Mouse (Mus musculus) 416B (cell line): Measurements from ENCODE around the gene Ywhae.
"Not testable (repeated sequence)": the region's sequence is repeated elsewhere in the genome, so short reads cannot be mapped to it uniquely, and the experiment has no call there.

ENCODE experiments used
- DNase-seq: peaks from one replicate; pipeline ENCODE4 v3.0.0; 2011; ENCODE audit warnings: low read depth

The Ywhae gene

DNA sequence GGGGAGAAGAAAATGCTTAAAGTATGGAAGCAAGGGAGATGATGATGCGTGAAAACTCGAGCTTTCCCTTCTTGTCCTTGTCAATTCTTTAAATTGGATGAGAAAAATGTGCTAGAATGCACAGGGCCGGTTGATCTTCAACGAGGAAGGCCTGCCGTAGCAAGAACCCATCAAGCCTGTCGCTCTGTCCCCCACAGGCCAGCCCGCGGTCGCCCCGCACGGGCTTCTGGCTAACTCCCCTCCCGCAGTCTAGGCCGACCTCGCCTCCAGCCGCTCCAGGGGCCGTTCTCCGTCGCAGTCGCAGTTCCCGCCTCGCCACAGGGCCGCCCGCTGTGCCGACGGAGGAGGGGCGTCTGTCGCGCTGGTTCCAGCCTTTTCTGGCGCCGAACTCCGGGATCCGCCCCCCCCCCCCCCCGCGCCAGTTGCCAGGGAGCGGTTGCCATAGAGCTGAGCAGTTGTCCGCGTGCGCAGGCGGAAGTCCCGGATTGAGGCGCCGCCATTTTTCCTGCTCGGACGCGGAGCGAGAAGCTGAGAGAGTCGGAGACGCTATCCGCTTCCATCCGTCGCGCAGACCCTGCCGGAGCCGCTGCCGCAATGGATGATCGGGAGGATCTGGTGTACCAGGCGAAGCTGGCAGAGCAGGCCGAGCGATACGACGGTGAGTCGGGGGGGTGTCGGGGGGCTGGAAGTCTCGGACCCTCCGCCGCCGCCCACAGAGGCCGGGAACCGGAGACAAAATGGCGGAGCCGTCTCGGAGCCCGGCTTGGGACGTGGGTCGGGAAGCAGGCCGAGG, at the start of gene Ywhae:
TSS of gene Ywhae (plus strand) at position 436 of the 793 bp plus-strand sequence.
- DNase-seq: peak; percentile 95

DNA sequence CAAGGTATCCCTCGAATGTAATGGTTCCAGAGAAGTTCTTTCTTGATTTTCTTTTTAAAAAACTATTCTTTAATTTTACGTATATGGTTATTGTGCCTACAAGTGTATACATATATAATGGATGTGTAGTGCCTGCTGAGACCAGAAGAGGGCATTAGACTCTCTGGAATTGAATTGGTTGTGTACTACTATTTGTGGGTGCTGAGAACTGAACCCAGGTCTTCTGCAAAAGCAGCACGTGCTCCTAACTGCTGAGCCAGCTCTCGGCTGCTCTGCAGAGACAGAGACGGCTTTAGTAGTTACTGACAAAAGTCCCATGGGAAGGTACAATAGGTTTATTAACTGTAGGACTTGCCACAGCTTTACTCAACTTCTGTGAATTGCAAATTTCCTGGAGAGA, 48.2 kb upstream of the Ywhae start:
- DNase-seq: peak; percentile 19

DNA sequence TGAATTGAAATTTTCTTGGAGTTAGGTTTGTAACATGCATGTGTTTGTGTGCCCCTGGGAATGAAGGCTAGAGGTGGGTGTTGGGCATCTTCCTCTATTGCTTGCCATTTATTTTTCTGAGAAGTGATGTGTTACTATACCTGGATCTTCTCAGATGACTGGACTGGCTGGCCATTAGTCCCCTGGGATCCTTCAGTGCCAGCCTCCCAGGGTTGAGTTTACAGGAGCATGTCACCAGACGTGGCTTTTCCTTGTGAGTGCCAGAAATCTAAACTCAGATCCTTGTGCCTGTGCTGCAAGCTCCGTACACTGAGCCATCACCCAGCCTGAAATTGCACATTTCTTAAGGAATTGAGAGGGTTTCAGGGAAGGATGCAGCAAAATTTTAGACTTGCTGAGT, 47.7 kb upstream of the Ywhae start:
- no peak for DNase-seq

DNA sequence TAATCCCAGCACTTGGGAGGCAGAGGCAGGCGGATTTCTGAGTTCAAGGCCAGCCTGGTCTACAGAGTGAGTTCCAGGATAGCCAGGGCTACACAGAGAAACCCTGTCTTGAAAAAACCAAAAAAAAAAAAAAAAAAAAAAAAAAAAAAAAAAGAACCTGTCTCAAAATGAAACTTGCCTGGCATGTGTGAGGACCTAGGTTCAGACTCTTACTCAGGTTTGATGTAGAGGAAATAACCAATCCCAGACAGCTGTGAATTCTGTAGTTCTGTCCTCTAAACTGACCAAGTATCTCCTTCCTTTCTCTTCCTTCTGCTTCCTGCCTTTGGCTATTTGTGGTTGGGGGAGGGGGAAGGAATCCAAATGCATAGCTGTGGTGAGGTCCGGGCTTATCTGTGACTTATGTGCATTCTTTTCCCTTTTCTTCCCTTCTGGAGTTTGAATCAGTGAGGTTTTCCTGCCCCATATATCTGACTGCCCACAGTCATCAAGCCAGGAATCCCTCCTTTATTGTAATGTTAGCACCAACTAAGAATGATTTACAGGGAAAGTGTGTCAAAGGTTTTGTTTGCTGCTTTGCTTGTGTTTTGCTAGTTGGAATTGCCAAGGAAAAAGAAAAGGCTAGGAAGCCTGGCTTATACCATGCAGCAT, 45.2 kb upstream of the Ywhae start:
- DNase-seq: peak; percentile 64

DNA sequence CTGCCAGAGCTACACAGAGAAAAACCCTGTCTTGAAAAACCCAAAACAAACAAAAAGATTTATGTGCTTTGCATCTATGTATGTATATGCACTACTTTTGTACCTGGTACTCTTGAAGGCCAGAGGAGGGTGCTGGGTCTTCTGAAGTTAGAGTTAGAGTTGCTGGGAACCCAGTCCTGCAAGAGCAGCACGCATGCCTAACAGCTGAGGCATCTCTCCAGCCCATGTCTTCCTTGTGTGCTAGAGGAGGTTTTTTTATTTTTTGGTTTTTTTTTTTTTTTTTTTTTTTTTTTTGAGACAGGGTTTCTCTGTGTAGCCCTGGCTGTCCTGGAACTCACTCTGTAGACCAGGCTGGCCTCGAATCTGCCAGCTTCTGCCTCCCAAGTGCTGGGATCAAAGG, 44.5 kb upstream of the Ywhae start:
- no peak for DNase-seq

DNA sequence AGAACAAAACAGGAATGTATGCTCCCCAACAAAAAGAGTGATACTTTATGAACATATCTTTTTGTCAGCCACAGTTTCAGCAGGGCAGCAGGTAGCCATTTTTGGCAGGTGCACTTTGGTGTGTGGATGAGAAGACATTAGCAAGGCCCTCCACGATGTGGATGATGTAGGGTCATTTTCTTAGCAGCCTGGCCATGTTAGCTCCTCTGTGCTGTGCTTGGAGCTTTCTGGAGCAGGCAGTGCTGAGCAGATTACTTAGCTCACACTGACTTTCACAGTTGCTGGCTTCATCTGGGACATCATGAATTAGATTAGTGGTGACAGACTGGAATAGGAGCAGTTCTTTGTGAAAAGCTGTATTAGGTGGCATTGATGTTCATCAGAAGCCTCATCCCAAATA, 42.7 kb upstream of the Ywhae start:
- DNase-seq: no peak

DNA sequence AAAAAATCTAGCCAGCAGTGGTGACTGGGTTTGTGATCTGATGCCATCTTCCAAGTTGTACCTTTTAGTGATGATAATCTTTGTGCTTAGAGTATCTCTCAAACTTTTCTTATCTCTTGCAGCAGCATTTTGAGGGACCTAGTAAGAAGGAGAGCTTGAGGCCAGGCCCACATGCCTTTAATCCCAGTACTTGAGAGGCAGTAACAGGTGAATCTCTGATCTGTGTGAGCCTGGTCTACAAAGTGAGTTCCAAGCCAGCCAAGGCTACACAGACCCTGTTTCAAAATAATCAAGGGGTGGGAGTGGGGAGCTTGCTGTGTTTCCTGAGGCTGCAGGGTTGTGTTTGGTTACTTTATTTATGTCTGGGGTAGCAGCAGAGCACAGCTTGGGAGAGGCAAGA, 41.6 kb upstream of the Ywhae start:
- no peak for DNase-seq

DNA sequence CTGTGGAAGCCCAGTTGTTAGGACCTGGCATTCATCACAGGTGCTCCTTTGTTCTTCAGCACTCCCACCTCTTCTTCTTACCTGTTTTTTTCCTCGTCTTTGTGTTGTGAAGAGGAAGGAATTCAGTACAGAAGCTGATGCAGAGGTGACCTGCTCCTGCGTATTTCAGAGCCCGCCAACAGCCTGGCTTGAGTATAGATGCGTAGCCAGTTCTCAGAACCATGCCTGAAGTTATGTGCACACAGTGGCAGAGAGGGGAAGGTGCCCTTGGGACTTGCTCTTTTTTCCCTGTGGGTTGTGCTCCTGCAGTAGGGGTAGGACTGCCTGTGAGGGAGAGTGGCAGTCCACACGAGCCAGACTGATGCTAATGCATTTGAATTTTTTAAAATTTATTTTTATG, 39.1 kb upstream of the Ywhae start:
- DNase-seq: no peak

DNA sequence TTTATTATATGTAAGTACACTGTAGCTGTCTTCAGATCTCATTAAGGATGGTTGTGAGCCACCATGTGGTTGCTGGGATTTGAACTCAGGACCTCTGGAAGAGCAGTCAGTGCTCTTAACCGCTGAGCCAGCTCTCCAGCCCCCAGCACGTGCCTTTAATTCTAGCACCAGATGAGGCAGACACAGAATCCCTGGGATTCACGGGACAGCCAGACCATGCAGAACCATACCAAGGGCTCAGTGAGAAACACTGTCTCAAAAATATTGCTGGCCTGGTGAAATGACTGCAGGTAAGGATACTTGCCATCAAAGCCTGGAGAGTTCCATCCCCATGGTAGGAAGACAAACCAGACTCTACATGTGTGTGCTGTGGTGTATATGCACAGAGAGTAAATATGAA, 35.2 kb upstream of the Ywhae start:
- not testable (repeated sequence) for DNase-seq

DNA sequence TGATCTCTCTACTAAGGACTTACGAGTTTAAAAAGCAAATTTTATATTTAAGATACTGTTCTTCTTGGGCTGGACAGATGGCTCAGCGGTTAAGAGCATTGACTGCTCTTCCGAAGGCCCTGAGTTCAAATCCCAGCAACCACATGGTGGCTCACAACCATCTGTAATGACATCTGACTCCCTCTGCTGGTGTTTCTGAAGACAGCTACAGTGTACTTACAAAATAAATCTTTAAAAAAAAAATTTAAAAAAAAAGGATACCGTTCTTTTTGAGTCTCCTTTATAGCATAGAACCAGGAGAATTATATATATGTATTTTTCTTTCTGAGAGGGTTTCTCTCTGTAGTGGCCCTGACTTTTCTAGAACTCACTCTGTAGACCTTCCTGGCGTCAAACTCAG, 32.1 kb upstream of the Ywhae start:
- DNase-seq: no peak

DNA sequence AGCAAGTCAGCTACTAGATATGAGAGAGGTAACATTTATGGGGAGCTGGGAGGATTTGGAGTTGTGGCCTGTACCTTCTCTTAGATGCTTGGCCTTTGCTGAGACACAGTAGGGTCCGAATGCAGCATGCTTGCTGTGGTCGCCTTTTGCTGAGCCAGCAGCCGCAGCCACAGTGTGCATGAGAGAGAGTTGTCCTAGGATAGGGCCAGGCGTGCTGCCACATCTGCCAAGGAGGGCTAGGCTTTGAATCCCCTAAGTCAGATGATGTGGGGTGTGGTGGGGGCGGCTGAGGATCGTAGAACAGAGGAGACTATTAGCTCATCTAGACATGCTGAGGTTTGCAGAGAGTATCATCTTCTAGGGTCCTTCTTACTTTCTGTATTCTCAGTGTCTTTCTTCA, 29.9 kb upstream of the Ywhae start:
- no peak for DNase-seq

DNA sequence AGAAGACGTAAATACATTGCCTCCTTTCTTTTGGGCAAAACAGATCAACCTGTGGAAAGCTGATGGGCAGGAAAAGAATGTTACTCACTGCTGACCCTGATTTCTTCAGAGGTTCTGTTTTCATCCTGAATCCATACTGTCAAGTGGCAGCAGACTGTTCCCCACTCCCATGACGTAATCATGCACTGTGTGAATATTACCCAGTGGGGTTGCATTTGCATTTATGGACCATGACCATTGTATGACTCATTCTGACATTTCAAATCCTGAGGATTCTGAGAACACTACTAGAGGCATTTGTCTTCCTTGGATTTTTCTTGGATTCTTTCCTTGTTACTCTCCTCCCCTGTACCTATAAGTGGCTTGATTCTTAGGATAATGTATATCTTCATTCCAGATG, 28.9 kb upstream of the Ywhae start:
- DNase-seq: peak; percentile 26

DNA sequence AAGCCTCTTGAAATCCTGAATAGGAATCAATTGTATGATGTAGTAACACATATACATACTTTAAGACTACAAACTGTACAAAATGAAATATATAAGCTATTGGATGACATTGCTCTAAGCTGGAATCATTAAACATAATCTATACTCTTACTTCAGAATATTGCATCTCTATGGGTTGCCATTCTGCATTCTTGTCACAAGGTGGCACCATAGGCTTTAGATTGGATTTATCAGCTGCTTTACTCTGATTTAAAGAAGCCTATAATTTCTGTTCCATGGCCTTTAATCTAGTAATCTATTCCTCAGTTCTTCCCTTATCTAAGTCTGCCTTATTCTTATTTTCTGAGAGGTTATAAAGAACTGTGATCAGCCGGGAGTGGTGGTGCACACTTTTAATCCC, 18.7 kb upstream of the Ywhae start:
- peak; percentile 69 for DNase-seq

DNA sequence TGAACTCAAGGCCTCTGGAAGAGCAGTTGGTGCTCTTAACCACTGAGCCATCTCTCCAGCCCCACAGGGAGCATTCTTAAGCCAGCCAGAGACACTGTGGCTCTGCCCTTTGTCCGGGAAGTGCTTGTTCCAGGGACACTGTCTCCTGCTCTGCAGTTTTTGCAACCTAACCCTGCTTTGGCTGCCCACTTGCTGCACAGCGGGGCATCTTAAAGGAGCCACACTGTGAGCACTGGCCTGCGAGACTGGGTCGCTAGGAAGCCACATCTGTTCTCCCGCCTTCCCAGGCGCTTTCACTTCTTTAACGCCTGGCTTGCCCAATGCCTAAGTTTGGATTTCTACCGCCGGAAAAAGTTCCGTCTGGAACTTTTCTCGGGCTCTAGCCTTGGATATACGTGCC, 17.1 kb upstream of the Ywhae start:
- DNase-seq: no peak

DNA sequence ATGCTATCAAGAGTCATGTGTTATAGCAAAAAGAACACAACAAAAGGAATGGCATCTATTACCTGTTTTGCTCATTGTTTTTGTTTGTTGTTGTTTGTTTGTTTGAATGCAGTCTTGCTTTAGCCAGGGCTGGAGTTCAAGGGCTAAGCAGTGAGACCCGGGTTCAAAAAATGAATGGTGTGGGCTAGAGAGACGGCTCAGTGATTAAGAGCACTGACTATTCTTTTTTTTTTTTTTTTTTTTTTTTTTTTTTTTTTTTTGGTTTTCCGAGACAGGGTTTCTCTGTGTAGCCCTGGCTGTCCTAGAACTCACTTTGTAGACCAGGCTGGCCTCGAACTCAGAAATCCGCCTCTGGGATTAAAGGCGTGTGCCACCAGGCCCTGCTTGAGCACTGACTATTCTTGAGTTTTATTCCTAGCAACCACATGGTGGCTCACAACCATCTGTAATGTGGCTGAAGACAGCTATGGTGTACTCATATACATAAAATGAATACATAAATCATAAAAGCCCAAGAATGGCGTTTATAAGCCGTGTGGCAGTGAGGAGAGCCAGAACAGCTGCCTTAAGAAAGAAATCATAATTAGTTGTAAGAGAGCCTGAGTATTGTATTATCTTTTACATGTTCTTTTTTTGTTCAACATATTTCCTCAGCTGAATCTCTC, 15.9 kb upstream of the Ywhae start:
- DNase-seq: no peak

DNA sequence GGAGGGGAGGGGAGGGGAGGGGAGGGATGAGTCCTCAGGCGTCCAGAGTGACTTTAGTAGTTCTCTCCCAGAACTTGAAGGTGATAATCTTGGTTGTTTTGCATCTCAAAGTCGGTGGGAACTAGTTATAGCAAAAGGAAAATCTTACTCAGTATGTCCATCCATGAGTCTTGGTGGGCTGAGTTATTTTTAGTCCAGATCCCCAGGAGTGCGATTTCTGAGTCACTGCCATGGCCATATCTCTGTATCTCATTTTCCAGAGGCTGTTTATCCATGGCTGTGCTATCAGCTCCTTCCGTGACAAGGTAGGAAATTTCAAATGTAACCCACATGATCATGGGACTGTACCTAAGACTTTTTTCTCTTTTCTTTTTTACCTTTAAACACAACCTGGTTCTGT, 10.3 kb upstream of the Ywhae start:
- no peak for DNase-seq

DNA sequence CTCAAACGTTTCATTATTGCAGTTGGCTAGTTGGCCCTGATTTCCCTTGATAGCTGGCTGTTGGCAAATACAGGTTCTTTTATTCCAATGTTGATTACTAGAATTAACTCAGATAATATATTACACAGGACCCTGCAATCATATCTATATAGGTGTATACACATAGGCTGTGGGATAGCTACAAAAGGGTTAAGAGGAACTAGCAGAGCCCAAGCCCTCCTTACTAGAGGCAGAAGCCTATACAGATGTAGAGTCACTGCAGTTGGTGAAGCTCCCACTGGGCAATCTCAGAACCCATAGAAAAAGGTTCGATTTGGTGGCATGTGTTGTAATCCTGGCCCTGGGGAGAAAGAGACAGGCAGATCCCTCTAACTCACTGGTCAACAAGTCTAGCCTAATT, 5.5 kb upstream of the Ywhae start:
- no peak for DNase-seq

DNA sequence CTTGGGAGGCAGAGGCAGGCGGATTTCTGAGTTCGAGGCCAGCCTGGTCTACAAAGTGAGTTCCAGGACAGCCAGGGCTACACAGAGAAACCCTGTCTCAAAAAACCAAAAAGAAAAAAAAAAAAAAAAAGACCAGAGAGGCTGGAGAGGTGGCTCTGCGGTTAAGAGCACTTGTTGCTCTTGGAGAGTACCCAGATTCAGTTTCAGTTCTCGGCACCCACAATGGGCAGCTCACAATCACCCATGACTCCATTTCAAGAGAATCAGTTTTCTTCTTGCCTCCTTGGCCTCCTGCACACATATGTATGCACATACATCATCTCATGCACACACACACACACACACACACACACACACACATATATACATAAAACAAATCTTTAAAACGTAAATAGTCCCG, 5.0 kb upstream of the Ywhae start:
- not testable (repeated sequence) for DNase-seq

DNA sequence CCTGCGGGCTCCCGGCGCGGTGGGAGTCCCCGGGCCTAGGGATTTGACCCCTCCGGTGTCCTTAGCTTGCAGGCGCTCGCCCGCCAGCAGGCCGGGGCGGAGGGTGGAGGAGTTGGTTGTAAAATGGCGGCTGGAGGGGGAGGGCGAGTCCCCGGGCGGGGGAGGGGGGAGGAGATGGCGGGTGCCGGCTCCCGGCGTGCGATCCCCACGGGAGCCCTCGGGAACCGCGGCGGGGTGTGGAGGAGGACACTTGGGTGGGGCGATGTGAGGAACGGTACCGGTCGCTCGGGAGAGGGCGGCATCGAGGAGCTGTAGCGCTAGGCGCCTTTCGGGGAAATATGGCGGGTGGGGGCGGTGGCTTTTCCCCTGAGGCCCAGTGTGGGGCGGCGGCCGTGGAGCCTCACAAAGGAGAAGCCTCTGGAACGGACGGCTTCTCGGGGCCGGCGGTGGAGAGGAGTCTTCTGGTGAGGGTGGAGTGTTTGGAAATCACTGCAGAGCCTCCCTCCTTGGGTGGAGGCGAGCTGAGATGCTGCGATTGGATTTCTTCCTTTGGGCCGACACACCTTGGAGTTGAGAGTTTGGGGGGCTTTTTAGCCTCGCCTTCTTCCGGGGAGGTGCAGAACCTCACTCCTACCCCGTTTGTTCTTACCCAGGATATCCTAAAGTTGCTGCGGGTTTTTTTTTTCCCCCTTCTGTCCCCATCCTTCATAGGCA, 715 bp downstream of the Ywhae start:
- peak; percentile 47 for DNase-seq

DNA sequence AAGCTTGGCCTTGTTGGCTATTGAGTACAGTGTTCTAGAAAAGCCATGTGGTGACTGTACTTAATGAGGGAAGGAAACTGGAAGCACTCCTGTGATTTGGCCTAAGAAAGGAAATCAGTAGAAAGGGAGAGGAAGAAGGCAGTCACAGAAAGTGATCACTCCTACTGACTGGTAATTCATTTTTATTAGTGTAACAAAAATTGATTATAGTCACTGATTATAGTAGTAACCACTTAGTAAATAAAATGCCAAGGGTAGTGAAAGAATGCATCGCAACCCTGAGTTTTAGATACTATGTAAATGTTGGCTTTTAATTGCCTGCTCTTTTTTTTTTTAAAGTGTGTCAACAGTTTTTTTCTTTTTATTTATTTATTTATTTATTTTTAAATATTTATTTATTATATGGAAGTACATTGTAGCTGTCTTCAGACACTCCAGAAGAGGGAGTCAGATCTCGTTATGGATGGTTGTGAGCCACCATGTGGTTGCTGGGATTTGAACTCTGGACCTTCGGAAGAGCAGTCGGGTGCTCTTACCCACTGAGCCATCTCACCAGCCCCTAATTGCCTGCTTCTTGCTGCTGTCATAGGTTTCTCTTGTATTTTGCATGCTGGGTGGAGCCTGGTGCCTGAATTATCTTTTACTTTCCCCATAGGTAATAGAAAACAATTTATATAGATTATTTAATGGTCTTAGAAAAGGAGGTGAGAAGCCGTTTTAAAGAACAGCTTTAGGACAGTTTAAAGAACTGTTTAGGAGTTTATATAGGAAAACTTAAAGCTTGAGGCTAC, 3.0 kb downstream of the Ywhae start:
- no peak for DNase-seq

DNA sequence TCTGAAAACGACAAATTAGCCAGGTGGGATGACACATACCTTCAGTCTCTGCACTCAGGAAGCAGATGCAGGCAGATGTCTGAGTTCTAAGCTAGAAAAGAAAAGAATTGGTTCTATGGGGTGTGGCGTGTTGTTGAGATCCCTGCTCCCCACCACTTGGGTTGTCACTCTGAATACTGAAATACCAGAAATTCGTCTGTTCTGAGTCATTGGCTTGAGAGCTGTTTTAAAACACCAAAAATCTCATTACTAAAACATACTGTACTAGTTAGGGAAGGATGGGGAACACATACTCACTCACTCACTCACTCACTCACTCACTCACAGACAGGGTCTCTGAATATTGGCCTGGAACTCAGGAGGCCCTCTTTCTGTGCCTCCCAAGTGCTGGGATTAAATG, 4.3 kb downstream of the Ywhae start:
- no peak for DNase-seq
